In genomic region chr10:80167460-80168037, GRCm38 (mm10) we compare ENCODE assay signal across 8 mouse cellular contexts. TPM values are rescaled to one million over a fixed set of nuclear protein-coding genes. Genes with fewer than 3 reads are reported as not detected.
DNase-seq lines count a peak whose midpoint lies in the region; ATAC-seq lines count a peak whose summit lies in the region.

No protein-coding gene starts in this region.

- WGBS in hindbrain, embryonic 14.5 days: under 1% methylated on average over 55 of the region's 55 CpGs

- no peaks in the 10 kb centered on the region for H3K27me3 ChIP-seq in hindbrain, embryonic 14.5 days (ENCODE audit: control insufficient read depth, insufficient read depth, low read length)

- H3K36me3 ChIP-seq in hindbrain, embryonic 14.5 days (replicated peaks; ENCODE audit: control insufficient read depth, insufficient read depth): peaks cover 30% of the 10 kb centered on the region

- DNase-seq in R1 (ENCODE audit: low read depth, low spot score): peak; percentile 98
- DNase-seq in cerebellum, postnatal 25 days: peak; percentile 99 to 100
- peak; percentile 98 to 99 for DNase-seq in frontal cortex, postnatal 25 days (ENCODE audit: low spot score in 2 of 2)
- peak; percentile 98 for DNase-seq in hindbrain, embryonic 14.5 days (ENCODE audit: low spot score)
- DNase-seq in layer of hippocampus, postnatal 36 days: peak; percentile 98
- DNase-seq in lung, postnatal 25 days (ENCODE audit: low spot score): peak; percentile 98
- peak; percentile 99 for DNase-seq in retina, adult 2 months (ENCODE audit: low read depth, low spot score)
- peak; percentile 99 for DNase-seq in thymus, postnatal 25 days

- no peaks in the 10 kb centered on the region for H3K9me3 ChIP-seq in hindbrain, embryonic 14.5 days (ENCODE audit: control insufficient read depth, low read length)

- H3K4me3 ChIP-seq in hindbrain, embryonic 14.5 days (replicated peaks; ENCODE audit: low read length): peak overlapping the region; percentile 100

- H3K9ac ChIP-seq in hindbrain, embryonic 14.5 days: peak overlapping the region; percentile 100

- H3K4me1 ChIP-seq in hindbrain, embryonic 14.5 days (replicated peaks; ENCODE audit: control insufficient read depth, insufficient read depth, low read length): peaks cover 41% of the 10 kb centered on the region

- peak overlapping the region; percentile 100 for H3K27ac ChIP-seq in hindbrain, embryonic 14.5 days

- peak overlapping the region; percentile 88 for H3K4me2 ChIP-seq in hindbrain, embryonic 14.5 days (replicated peaks)

- ATAC-seq in hindbrain, embryonic 14.5 days (ENCODE audit: low FRiP score): peak; percentile 92

RNA-seq across cellular contexts. Expression of gene Cirbp, which starts 1.8 kb away (rescaled TPM):
- polyA plus RNA-seq in hindbrain, embryonic 14.5 days (2014; fragmentation: Nextera tagmentation; extraction: Ambion mirVana): 203 and 252 TPM in 2 replicates
- 10 to 100 TPM; 58.5 to 63.4 TPM for total RNA-seq in layer of hippocampus, postnatal 36 days (2021)

RNA-seq across cellular contexts. Expression of gene 1600002K03Rik, which starts 5.2 kb away (rescaled TPM):
- polyA plus RNA-seq in hindbrain, embryonic 14.5 days (2014; fragmentation: Nextera tagmentation; extraction: Ambion mirVana): 7.0 and 7.7 TPM in 2 replicates
- 1 to 10 TPM; 6.4 to 6.9 TPM for total RNA-seq in layer of hippocampus, postnatal 36 days (2021)

RNA-seq across cellular contexts. Expression of gene Efna2, which starts 11.7 kb away (rescaled TPM):
- polyA plus RNA-seq in hindbrain, embryonic 14.5 days (2014; fragmentation: Nextera tagmentation; extraction: Ambion mirVana): 25.9 and 26.2 TPM in 2 replicates
- 1 to 10 TPM; 9.0 to 9.6 TPM for total RNA-seq in layer of hippocampus, postnatal 36 days (2021)

RNA-seq across cellular contexts. Expression of gene Midn, which starts 19.5 kb away (rescaled TPM):
- 44.1 and 54.4 TPM in 2 replicates for polyA plus RNA-seq in hindbrain, embryonic 14.5 days (2014; fragmentation: Nextera tagmentation; extraction: Ambion mirVana)
- total RNA-seq in layer of hippocampus, postnatal 36 days (2021): 10 to 100 TPM; 58.9 to 62.6 TPM

RNA-seq across cellular contexts. Expression of gene Cbarp, which starts 26.9 kb away (rescaled TPM):
- polyA plus RNA-seq in hindbrain, embryonic 14.5 days (2014; fragmentation: Nextera tagmentation; extraction: Ambion mirVana): 93.4 and 96.4 TPM in 2 replicates
- 100 to 1,000 TPM; 336 to 379 TPM for total RNA-seq in layer of hippocampus, postnatal 36 days (2021)

Comparison
In these comparisons a context has a peak if more than half of its experiments do, and no peak if none do; other contexts are left out.
1. Peak in every context shown above with its lines: DNase-seq, ATAC-seq, H3K4me3 ChIP-seq and H3K27ac ChIP-seq.